Mouse (Mus musculus) intestine, postnatal 0 days (tissue): ENCODE results near the gene Fam129b. TPM values are rescaled to one million over a fixed set of nuclear protein-coding genes. Genes with fewer than 3 reads are reported as not detected.
A peak's percentile ranks its signal among the peaks of the same experiment; 100 is the strongest.
"Not testable (repeated sequence)": the region's sequence is repeated elsewhere in the genome, so short reads cannot be mapped to it uniquely, and the experiment has no call there.

ENCODE experiments used
- ATAC-seq: fragments of 200-750 bp; cut with Nextera tagmentation; 2 replicates; pipeline ENCODE4 v1.8.0; 2017; ENCODE audit warnings: mild to moderate bottlenecking, moderate TSS enrichment, moderate library complexity
- H3K27ac ChIP-seq: fragments of 300-500 bp; sonication (generic); 2 replicates; pipeline ENCODE4 v1.5.1; 2014; ENCODE audit warnings: mild to moderate bottlenecking, low read depth, low read length, moderate library complexity
- H3K27me3 ChIP-seq: fragments of 300-500 bp; sonication (generic); replicated peaks from 2 replicates; pipeline ENCODE4 v1.6.1; 2014; ENCODE audit warnings: low read length, mixed read lengths; ENCODE audit not compliant: control insufficient read depth, insufficient read depth
- H3K36me3 ChIP-seq: fragments of 300-500 bp; sonication (generic); 2 replicates; pipeline ENCODE4 v1.6.1; 2014; ENCODE audit warnings: mild to moderate bottlenecking, moderate library complexity; ENCODE audit not compliant: control insufficient read depth, insufficient read depth
- H3K4me1 ChIP-seq: fragments of 300-500 bp; sonication (generic); replicated peaks from 2 replicates; pipeline ENCODE4 v1.6.1; 2014; ENCODE audit warnings: antibody characterized with exemption, low read length, mixed read lengths; ENCODE audit not compliant: control insufficient read depth, insufficient read depth
- H3K4me2 ChIP-seq: fragments of 300-500 bp; sonication (generic); replicated peaks from 2 replicates; pipeline ENCODE4 v1.6.1; 2014; ENCODE audit warnings: low read depth, mild to moderate bottlenecking, moderate library complexity
- H3K4me3 ChIP-seq: fragments of 300-500 bp; sonication (generic); 2 replicates; pipeline ENCODE4 v1.5.1; 2014; ENCODE audit warnings: low read depth, low read length
- H3K9ac ChIP-seq: fragments of 300-500 bp; sonication (generic); 2 replicates; pipeline ENCODE4 v1.6.1; 2014; ENCODE audit warnings: mild to moderate bottlenecking, low read depth, low read length
- H3K9me3 ChIP-seq: fragments of 300-500 bp; sonication (generic); 2 replicates; pipeline ENCODE4 v1.6.1; 2016; ENCODE audit warnings: mixed run types; ENCODE audit not compliant: control insufficient read depth
- CTCF ChIP-seq: sonication (generic); IDR thresholded peaks from 2 replicates; pipeline ENCODE4 v1.5.1; 2016; ENCODE audit warnings: low read depth, mild to moderate bottlenecking, control low read depth, antibody characterized with exemption, moderate library complexity
- WGBS: fragments of 180-500 bp; shearing (Covaris S2); extraction: QIAGEN DNeasy Blood & Tissue Kit; methylation state at CpG from one replicate; pipeline ENCODE4 v1.1.7; 2014; 5-methylcytosine and 5-hydroxymethylcytosine counted together
- polyA plus RNA-seq: library from polyadenylated mRNA; unstranded; fragments of >200 nt; fragmentation: Nextera tagmentation; extraction: Ambion mirVana; gene quantifications from 2 replicates; pipeline ENCODE4 v1.2.1, GENCODE M21; 2015

Fam129b gene
- polyA plus RNA-seq, 1 experiment from 2014 or later = 15.3 TPM

DNA sequence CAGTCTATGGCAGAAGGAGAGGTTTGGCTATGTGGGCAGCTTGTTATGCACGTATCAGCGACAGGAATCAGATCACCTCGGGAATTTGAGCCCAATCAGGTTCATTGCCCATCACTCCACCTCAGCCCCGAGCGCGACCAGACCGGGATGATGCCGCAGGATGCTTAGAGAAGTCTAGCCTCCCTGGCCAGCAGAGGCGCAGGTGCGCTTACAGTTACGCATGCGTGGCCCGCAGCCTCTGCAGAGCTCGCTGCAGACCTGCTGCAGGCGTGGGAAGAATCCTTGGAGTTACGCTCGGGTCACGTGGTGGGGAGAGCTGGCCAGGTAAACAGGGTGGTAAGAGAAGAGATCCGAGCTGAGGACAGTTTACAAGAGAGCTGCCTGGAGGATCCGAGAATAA, 23.8 kb upstream of the Fam129b start:
- H3K27ac ChIP-seq = no peak overlapping the region
- 2% methylated on average over 20 of the region's 20 CpGs for WGBS
- peak; percentile 73 for TF ChIP-seq CTCF
- no peaks in the 10 kb centered on the region for H3K36me3 ChIP-seq
- no peaks in the 10 kb centered on the region for H3K9me3 ChIP-seq
- H3K4me3 ChIP-seq = no peak overlapping the region
- peak; percentile 41 for ATAC-seq
- H3K4me2 ChIP-seq = peak overlapping the region; percentile 43
- 0 out of 2 replicates have a peak, but pooled peaks cover 3% of the 10 kb centered on the region for H3K27me3 ChIP-seq
- peaks cover 5% of the 10 kb centered on the region; the same call in 1 of the 2 replicates for H3K4me1 ChIP-seq
- no peak overlapping the region for H3K9ac ChIP-seq

- H3K27me3 ChIP-seq, H3K4me1 ChIP-seq, H3K36me3 ChIP-seq, ATAC-seq, H3K4me2 ChIP-seq, H3K9ac ChIP-seq, H3K9me3 ChIP-seq, H3K4me3 ChIP-seq, H3K27ac ChIP-seq: not testable (repeated sequence)
- 71% methylated on average over 4 of the region's 4 CpGs for WGBS
Measured at GRCm38 (mm10) chr2:32853716-32854115, 22.2 kb upstream of the Fam129b start.

DNA sequence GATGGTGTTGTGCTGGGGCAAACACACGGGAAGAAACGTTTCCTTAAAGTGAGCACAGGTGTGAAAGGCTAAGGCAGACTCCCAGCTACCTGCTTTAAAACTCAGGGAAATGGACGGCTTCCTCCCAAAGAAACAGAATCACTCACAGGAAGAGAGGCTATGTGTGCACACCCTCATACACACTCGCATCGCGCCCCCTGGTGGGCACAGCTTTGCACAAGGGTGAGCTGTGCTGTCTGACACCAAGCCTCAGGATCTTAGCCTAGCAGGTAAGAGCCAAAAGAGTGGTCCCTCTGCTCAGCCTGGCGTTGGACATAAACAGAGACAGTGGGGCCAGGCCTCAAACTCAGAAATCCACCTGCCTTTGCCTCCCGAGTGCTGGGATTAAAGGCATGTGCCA, 21.7 kb upstream of the Fam129b start:
- Histone ChIP-seq H3K27ac (no peak overlapping the region), H3K27me3 (0 out of 2 replicates have a peak, but pooled peaks cover 3% of the 10 kb centered on the region), H3K9me3 (no peaks in the 10 kb centered on the region), H3K9ac (no peak overlapping the region), H3K4me1 (no peaks in the 10 kb centered on the region), H3K36me3 (no peaks in the 10 kb centered on the region), H3K4me3 (no peak overlapping the region), H3K4me2 (no peak overlapping the region)
- ATAC-seq = peak; percentile 63
- peak; percentile 98 for TF ChIP-seq CTCF
- WGBS = 4% methylated on average over 8 of the region's 8 CpGs

DNA sequence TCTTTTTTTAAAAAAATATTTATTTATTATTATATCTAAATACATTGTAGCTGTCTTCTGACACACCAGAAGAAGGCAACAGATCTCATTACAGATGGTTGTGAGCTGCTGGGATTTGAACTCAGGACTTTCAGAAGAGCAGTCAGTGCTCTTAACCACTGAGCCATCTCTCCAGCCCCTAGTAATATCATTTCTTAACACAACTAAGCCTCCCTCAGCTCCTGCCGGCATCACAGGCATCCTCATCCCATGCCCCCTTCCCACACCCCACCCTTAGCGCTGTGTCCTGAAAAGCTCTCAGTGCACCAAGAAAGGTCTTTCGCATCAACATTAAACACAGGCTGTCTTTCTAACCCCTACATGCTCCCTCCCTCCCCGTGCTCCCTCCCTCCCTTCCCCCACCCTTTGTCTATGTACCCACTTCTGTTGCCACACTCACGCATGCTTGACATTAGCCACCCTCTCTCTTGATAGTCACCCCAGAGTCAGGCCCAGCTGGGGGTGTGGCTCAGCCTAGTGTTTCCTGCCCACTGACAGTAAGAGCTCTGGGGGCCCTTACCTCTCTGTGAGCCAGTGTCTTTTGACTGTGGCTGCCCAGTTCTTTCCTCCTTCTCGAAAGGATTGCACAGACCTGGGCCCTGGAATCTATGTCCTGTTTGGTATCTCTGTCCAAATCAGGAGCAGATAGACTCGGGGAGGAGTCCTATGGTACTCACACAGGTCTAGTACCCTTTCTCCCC, 20.7 kb upstream of the Fam129b start:
- Histone ChIP-seq H3K27me3 (0 out of 2 replicates have a peak, but pooled peaks cover 3% of the 10 kb centered on the region), H3K4me2 (no peak overlapping the region), H3K36me3 (no peaks in the 10 kb centered on the region), H3K9me3 (no peaks in the 10 kb centered on the region), H3K4me3 (no peak overlapping the region), H3K4me1 (no peaks in the 10 kb centered on the region), H3K27ac (no peak overlapping the region), H3K9ac (no peak overlapping the region)
- WGBS = 67% methylated on average over 7 of the region's 7 CpGs
- ATAC-seq = no peak
- TF ChIP-seq CTCF = no peak

DNA sequence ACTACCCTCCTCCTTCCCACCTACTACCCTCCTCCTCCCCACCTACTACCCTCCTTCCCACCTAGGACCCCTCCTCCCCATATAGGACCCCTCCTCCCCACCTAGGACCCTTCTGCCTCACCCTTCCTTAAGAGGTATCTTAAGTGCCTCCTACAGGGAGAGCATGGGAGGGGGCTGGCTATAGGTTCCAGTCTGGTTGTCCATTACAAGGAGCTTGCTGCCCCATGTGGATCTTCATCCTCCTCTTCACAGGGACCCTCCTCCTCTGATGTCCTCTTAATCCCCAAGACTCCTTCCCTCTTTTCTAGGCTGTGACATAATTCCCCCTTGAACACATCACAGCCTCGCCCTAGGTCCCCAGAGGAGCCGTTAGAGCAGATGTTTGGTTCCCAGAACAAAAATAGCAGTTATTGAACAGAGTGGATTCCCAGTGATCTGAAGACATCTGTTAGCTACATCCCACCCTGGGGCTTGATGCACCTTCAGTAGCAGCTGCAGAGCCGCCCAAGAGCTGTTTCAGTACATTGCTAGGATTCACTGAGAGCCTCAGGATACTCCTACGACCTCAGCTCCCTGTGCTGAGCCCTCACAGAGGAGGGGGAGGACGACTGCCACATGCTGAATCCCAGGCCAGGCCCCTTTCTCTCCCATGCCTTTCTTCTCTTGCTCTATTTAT, 20.0 kb upstream of the Fam129b start:
- no peak overlapping the region for H3K9ac ChIP-seq
- WGBS = 59% methylated on average over 5 of the region's 5 CpGs
- TF ChIP-seq CTCF = no peak

GRCm38 (mm10) chr2:32857584-32857983, 18.3 kb upstream of the Fam129b start:
- 2% methylated on average over 7 of the region's 7 CpGs for WGBS
- Histone ChIP-seq H3K9ac (no peak overlapping the region), H3K9me3 (no peaks in the 10 kb centered on the region), H3K4me2 (no peak overlapping the region), H3K27ac (no peak overlapping the region), H3K27me3 (no peaks in the 10 kb centered on the region), H3K4me3 (no peak overlapping the region), H3K4me1 (no peaks in the 10 kb centered on the region), H3K36me3 (no peaks in the 10 kb centered on the region)
- ATAC-seq = no peak
- peak; percentile 97 for TF ChIP-seq CTCF

More for the DNA sequence above, 20.0 kb upstream of the Fam129b start:
- Histone ChIP-seq H3K4me3 (no peak overlapping the region), H3K9me3 (no peaks in the 10 kb centered on the region), H3K27ac (no peak overlapping the region), H3K4me2 (no peak overlapping the region), H3K4me1 (no peaks in the 10 kb centered on the region), H3K36me3 (no peaks in the 10 kb centered on the region), H3K27me3 (0 out of 2 replicates have a peak, but pooled peaks cover 3% of the 10 kb centered on the region)
- no peak for ATAC-seq
